Comparison of ENCODE assay signal across 8 mouse cellular contexts in the genomic region with DNA sequence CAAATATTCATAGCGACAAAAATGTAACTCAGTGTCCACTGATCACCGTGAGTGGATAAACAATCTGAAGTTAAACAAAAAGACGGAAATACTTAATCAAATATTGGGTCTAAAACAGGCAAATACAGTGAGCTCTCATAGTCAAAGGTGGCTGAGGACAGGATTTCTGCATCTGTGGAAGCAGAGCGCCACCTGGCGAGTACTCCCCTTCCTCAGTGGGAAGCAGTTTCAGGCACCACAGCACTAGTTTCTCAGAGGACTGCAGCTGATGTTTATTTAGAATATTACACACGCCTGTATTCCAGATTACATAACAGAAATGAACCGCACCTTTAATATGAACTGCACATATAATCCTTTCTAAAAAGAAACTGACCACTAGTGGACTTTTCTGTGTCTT.
DNase-seq lines count a peak whose midpoint lies in the region; ATAC-seq lines count a peak whose summit lies in the region.

No protein-coding gene starts in this region.

- DNase-seq in cerebellum, postnatal 14 days = peak; percentile 75 to 79
- DNase-seq in ovary, postnatal 10 days (ENCODE audit: low spot score) = peak; percentile 28
- DNase-seq in ovary, adult 18-20 months (ENCODE audit: low spot score) = no peak
- DNase-seq in frontal cortex, postnatal 10 days (ENCODE audit: low spot score in 2 of 2) = peak; percentile 36 to 58
- DNase-seq in kidney, postnatal 36 days = peak; percentile 53 to 82
- DNase-seq in mesoderm, embryonic 11.5 days (ENCODE audit: low read depth, low spot score) = peak; percentile 50
- peak; percentile 72 for DNase-seq in urinary bladder, postnatal 14 days (ENCODE audit: low spot score)

- no peak for ATAC-seq in cerebellum, adult (ENCODE audit: insufficient number of reproducible peaks, low FRiP score, low TSS enrichment)
